Mouse (Mus musculus): ENCODE measurements at regions not wholly inside any gene's neighbourhood (a gene's known extent, or its start where the extent isn't known, plus 50 kb on each side); places are given as distances from the start of the nearest gene placed in this dataset.

GRCm38 (mm10) chr9:101602799-101603198, 258.8 kb upstream of the 9630041A04Rik start:
- no peak for TF ChIP-seq ZKSCAN1 (IDR thresholded peaks at IDR 0.05; ENCODE audit: low read depth, low read length)
- TF ChIP-seq MAX (IDR thresholded peaks at IDR 0.05; ENCODE audit: low read length): no peak
- TF ChIP-seq NELFE (IDR thresholded peaks at IDR 0.05; ENCODE audit: low read depth, low read length): no peak
- TF ChIP-seq MYC (IDR thresholded peaks at IDR 0.05; ENCODE audit: low read depth, low read length): no peak

Measured in MEL (cell line).